Mouse (Mus musculus) Patski (cell line): ENCODE measurements around the gene Map4. TPM values are rescaled to one million over a fixed set of nuclear protein-coding genes. Genes with fewer than 3 reads are reported as not detected.
"Not testable (repeated sequence)": the region's sequence is repeated elsewhere in the genome, so short reads cannot be mapped to it uniquely, and the experiment has no call there.

Experiments
- ATAC-seq: fragments of 100-300 bp; one replicate; pipeline ENCODE4 v1.8.0; 2021
- CTCF ChIA-PET: fragments of 350-600 bp; sonication (Branson Sonifier 250); formaldehyde crosslinking; loops from one replicate; lab custom pipeline; 2022; ENCODE audit warnings: inconsistent platforms; lab: Charles Lee
- POLR2A ChIA-PET: fragments of 350-600 bp; sonication (Branson Sonifier 250); formaldehyde crosslinking; loops from one replicate; lab custom pipeline; 2022; ENCODE audit warnings: antibody characterized with exemption, inconsistent platforms; lab: Charles Lee
- DNase-seq: peaks from one replicate; pipeline ENCODE4 v3.0.0-alpha.2; 2011; ENCODE audit warnings: low read depth, low spot score
- H3K27me3 ChIP-seq: fragments of 371-371 bp; one replicate; pipeline ENCODE4 v1.5.1; 2021
- CTCF ChIP-seq: fragments of 100-300 bp; IDR thresholded peaks from one replicate; pipeline ENCODE4 v1.5.1; 2021
- in situ Hi-C: fragments of 300-500 bp; cut with MboI; formaldehyde crosslinking; loops from 3 replicates; pipeline ENCODE4 v1.11.1; 2018; ENCODE audit warnings: low pct_unique_long_range_greater_than_20kb, mixed read lengths
- polyA plus RNA-seq: library from polyadenylated mRNA; unstranded; gene quantifications from one replicate; pipeline ENCODE4 v1.2.3, GENCODE M21; 2021

Map4 gene
- polyA plus RNA-seq, 1 experiment from 2014 or later: 143 TPM

DNA sequence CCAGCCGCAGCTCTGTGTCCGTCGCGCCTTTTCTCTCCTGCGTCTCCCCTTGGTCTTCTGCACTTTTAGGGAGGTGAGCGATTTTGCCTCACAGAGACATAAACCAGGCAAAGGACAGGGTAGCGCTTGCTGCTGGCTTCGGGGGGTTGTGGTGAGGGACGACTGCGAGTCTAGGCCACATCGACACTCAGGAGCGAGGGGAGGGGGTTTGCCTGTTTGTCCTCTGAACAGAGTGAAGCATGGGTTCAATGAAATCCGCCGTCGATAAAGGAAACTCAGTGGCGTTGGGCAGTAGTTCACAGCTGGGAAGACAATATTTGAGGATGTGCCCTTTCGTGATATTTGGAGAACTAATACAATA, 186.5 kb downstream of the Map4 start, which contains the start of gene Dhx30:
Gene Dhx30, minus strand, starts transcription at position 52 of the 361 bp plus-strand sequence.
- H3K27me3 ChIP-seq: no peaks in the 10 kb centered on the region
- ATAC-seq (no peak), DNase-seq (no peak)
- ChIA-PET CTCF (interaction anchor here (1.1 to 1.8 kb wide), 3 partner anchors 9 to 13 kb away, joined by 3 to 6 read pairs (median 3); no protein-coding TSS in a partner anchor), POLR2A (interaction anchor here (0.7 kb wide), 1 partner anchor 11 kb away, joined by 3 read pairs; no protein-coding TSS in a partner anchor)
- in situ Hi-C loops: no loop called here
- no peak for TF ChIP-seq CTCF

DNA sequence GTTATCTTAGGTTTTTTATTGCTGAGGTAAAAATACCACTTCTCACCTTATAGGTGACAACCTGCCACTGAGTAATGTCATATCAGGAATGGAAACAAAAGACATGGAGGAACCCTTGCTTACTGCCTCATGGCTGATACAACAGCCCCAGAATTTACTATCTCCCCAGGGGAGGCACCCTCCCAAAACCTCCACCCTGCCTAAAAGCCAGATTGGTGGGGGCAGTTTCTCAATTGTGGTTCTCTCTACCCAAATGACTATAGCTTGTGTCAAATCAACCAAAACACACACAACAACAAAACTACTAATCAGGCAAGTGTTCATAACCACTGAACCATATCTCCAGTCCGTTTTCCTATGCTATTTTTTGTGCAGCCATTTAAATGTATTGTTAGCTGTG, 187.0 kb downstream of the Map4 start:
- in situ Hi-C loops: no loop called here
- ATAC-seq: no peak
- POLR2A ChIA-PET: interaction anchor here (0.7 kb wide), 1 partner anchor 11 kb away, joined by 3 read pairs; no protein-coding TSS in a partner anchor
- H3K27me3 ChIP-seq: no peaks in the 10 kb centered on the region
- no peak for TF ChIP-seq CTCF
- CTCF ChIA-PET: interaction anchor here (1.1 to 1.8 kb wide), 4 partner anchors 9 to 18 kb away, joined by 3 to 6 read pairs (median 4); no protein-coding TSS in a partner anchor
- no peak for DNase-seq

DNA sequence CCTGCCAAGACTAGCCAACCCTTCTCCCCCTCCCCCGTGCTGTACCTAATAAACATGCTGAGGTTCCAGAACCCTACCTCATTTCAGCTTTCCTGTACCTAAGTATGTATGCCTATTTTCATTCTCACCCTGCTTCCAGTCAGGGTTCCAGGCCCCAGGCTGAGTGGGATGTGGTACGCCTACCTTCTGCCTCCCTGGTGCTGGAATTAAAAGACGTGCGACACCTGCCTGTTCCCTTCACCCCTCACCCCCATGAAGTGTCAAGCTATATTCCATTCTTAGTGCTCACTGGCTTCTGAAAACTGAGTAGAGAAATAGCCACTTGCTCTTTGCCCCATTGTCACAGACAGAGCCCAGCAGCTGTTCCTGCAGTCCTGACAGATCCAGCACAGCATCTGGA, 190.2 kb downstream of the Map4 start:
- TF ChIP-seq CTCF: no peak
- POLR2A ChIA-PET: no interaction called here
- in situ Hi-C loops: no loop called here
- CTCF ChIA-PET: no interaction called here
- no peaks in the 10 kb centered on the region for H3K27me3 ChIP-seq
- DNase-seq: no peak
- ATAC-seq: no peak

DNA sequence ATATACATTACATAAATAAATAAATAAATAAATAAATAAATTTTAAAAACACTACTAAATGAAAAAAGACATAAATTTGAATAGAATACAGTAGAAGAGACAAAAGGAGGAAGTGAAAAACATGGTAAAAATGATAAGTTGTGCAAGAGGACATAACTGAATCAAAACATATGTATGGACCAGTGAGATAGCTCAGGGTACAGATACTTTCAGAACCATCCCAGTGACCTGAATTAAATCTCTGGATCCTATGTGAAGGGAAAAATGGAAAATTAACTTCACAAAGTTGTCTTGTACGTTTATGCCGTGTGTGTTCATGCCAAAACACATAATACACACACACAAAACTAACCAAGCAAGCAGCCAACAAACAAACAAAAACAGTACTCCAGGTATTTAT, 192.1 kb downstream of the Map4 start:
- ATAC-seq: no peak
- DNase-seq: no peak
- ChIA-PET POLR2A (no interaction called here), CTCF (no interaction called here)
- in situ Hi-C loops: no loop called here
- H3K27me3 ChIP-seq: no peaks in the 10 kb centered on the region
- TF ChIP-seq CTCF: no peak

DNA sequence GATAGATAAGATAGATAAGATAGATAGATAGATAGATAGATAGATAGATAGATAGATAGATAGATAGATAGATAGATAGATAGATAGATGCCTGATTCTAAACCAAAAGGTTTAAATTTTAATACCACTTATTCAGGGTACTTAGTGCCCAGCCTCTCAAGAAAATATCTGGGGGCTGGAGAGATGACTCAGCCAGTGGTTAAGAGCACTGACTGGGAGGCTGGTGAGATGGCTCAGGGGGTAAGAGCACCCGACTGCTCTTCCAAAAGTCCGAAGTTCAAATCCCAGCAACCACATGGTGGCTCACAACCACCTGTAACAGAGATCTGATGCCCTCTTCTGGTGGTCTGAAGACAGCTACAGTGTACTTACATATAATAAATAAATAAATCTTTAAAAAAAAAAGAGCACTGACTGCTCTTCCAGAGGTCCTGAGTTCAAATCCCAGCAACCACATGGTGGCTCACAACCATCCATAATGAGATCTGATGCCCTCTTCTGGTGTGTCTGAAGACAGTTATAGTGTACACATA, 192.8 kb downstream of the Map4 start:
- POLR2A ChIA-PET, DNase-seq, CTCF ChIA-PET, H3K27me3 ChIP-seq, ATAC-seq, in situ Hi-C loops: not testable (repeated sequence)

DNA sequence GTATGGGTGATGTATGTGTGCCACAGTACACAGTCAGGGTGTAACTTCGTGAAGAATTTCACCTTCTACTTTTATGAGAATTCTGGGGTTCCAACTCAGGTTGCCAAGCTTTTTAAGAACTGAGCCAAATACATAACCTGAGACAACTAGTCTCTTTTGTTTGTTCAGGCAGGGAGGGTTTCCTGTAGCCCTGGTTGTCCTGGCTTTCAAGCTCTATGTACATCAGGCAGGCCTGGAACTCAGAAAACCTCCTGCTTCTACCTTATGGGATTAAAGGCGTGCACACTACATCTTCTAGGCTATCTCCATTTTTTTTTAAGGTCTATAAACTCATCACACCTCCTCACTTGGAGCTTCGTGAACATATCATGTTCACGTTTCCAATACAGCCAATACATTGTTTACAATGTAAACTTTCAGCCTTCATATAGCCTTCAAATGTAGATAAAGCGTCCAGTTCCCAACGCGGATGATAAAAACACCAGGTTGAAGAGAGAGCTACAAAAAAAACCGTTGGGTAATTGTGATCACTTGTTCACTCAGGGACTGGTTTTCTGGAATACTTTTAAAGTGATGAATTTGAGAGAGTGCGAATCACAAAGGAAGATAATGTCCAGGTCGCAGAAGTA, 199.8 kb downstream of the Map4 start:
- in situ Hi-C loops: no loop called here
- no peak for DNase-seq
- ChIA-PET POLR2A (no interaction called here), CTCF (interaction anchor here (1.9 kb wide), 1 partner anchor 13 kb away, joined by 6 read pairs; the partner anchor contains the start of genes Dhx30 and Smarcc1)
- no peak for TF ChIP-seq CTCF
- no peak for ATAC-seq
- H3K27me3 ChIP-seq: no peaks in the 10 kb centered on the region

DNA sequence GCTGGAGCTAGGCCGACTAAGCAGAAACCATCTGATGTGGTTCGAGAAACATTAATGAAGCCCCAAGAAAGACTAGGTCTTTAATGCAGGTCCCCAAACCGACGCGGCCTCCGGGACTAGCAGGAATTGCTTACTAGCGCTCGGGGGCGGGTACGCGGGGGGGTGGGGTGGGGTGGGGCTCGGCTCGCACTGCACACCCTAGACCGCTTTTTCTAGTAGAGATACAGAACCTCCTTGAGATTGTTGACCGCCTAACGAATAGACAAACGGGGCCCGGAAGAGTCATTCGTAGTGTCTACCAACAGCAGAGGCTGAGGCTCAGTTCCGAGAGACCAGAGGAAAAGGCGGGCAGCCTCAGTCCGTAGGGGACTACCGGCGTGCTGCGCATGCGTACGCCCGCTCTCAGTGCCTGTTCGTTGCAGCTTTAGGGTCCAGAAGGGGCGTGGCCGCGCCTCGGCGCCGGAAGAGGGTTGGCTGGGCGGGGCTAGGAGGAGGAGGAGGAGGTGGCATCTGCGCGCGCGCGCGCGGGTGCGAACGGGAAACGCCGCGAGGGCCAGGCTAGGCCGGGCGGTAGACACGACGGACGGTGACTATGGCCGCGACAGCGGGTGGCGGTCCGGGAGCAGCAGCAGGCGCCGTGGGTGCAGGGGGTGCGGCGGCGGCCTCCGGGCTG, 200.4 kb downstream of the Map4 start:
- ATAC-seq (peak; percentile 92), DNase-seq (peak; percentile 85)
- ChIA-PET CTCF (interaction anchor here (1.9 kb wide), 1 partner anchor 14 kb away, joined by 6 read pairs; the partner anchor contains the start of genes Dhx30 and Smarcc1), POLR2A (interaction anchor here (1.0 kb wide), 1 partner anchor 18 kb away, joined by 4 read pairs; no protein-coding TSS in a partner anchor)
- TF ChIP-seq CTCF: no peak
- in situ Hi-C loops: no loop called here
- no peaks in the 10 kb centered on the region for H3K27me3 ChIP-seq

DNA sequence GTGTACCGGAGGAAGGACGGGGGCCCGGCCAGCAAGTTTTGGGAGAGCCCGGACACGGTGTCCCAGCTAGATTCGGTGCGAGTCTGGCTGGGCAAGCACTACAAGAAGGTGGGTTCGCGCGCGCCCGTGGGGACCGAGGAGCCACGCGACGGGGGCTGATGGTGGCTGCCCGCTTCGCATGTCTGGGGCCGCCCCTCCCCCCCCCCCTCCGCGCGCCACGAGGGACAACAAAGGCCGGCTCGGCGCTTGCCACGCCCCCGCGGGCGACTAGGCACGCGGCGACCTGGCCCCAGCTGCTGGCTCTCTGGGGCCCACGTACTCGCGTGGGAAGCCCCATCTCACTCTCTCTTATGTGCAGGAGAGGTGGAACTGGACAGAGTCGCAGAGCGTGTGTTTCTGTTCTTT, 200.9 kb downstream of the Map4 start:
- DNase-seq (no peak), ATAC-seq (peak; percentile 56)
- CTCF ChIA-PET: no interaction called here
- no peak for TF ChIP-seq CTCF
- in situ Hi-C loops: no loop called here
- no peaks in the 10 kb centered on the region for H3K27me3 ChIP-seq
- POLR2A ChIA-PET: interaction anchor here (1.0 kb wide), 1 partner anchor 17 kb away, joined by 4 read pairs; no protein-coding TSS in a partner anchor

DNA sequence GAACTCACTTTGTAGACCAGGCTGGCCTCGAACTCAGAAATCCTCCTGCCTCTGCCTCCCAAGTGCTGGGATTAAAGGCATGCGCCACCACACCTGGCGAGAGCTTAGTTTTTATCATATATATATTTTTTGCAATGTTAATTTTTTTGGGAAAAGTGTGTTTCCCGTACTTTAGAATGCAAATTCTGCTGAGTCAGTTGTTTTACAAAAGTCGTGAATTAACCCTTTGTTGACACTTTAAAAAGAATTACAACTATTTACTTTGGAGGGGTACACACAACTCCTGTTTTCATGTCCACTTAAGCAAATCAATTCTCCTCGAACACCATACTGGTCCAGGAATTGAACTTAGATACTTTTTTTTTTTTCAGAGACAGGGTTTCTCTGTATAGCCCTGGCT, 201.7 kb downstream of the Map4 start:
- CTCF ChIA-PET: no interaction called here
- ATAC-seq: no peak
- in situ Hi-C loops: no loop called here
- TF ChIP-seq CTCF: no peak
- no peaks in the 10 kb centered on the region for H3K27me3 ChIP-seq
- POLR2A ChIA-PET: no interaction called here
- no peak for DNase-seq

Other genes starting within 250 kb of the Map4 start
- gene Fbxw18, start 228.8 kb upstream of the Map4 start, polyA plus RNA-seq: not detected
- gene Fbxw26, start 185.4 kb upstream of the Map4 start, polyA plus RNA-seq: not detected
- not detected for gene Fbxw27, start 140.8 kb upstream of the Map4 start, polyA plus RNA-seq
- gene Spink8, start 119.2 kb upstream of the Map4 start, polyA plus RNA-seq: not detected
- gene Nme6, start 98.7 kb upstream of the Map4 start, polyA plus RNA-seq: 25.0 TPM
- gene Camp, start 81.8 kb upstream of the Map4 start, polyA plus RNA-seq: not detected
- gene Cdc25a, start 55.9 kb upstream of the Map4 start, polyA plus RNA-seq: 16.3 TPM
- 65.4 TPM for gene Smarcc1, start 186.2 kb downstream of the Map4 start, polyA plus RNA-seq
- 120 TPM for gene Dhx30, start 186.4 kb downstream of the Map4 start, polyA plus RNA-seq